Mouse (Mus musculus): ENCODE data around the gene Gm20662. TPM values are rescaled to one million over a fixed set of nuclear protein-coding genes. Genes with fewer than 3 reads are reported as not detected.

The Gm20662 gene
- total RNA-seq (2021): 1 to 10 TPM in 1 of 2 experiments, under 1 TPM in 1; 0.17 to 1.6 TPM

- no peak for DNase-seq
Measured at GRCm38 (mm10) chr9:107996049-107996448, at the start of gene Gm20662. TSS of gene Gm20662 (plus strand) at chr9:107996349.

GRCm38 (mm10) chr9:107947241-107948194, 48.6 kb upstream of the Gm20662 start:
- no peak for DNase-seq

GRCm38 (mm10) chr9:107949184-107949921, 46.8 kb upstream of the Gm20662 start:
- no peak for DNase-seq

GRCm38 (mm10) chr9:107949922-107950235, 46.3 kb upstream of the Gm20662 start, which contains the start of gene Traip:
TSS of gene Traip (plus strand) at chr9:107950136.
- DNase-seq: no peak

- peak; percentile 95 for DNase-seq
Measured at GRCm38 (mm10) chr9:107950460-107951355, 45.4 kb upstream of the Gm20662 start.

- DNase-seq: no peak
Measured at GRCm38 (mm10) chr9:107955613-107956289, 40.4 kb upstream of the Gm20662 start.

GRCm38 (mm10) chr9:107957141-107957540, 39.0 kb upstream of the Gm20662 start:
- no peak for DNase-seq

GRCm38 (mm10) chr9:107959896-107960295, 36.3 kb upstream of the Gm20662 start:
- no peak for DNase-seq

GRCm38 (mm10) chr9:107960928-107961327, 35.2 kb upstream of the Gm20662 start:
- no peak for DNase-seq

- no peak for DNase-seq
Measured at GRCm38 (mm10) chr9:107961351-107961762, 34.8 kb upstream of the Gm20662 start.

- DNase-seq: peak; percentile 47
Measured at GRCm38 (mm10) chr9:107961881-107962280, 34.3 kb upstream of the Gm20662 start.

- DNase-seq: no peak
Measured at GRCm38 (mm10) chr9:107962916-107963315, 33.2 kb upstream of the Gm20662 start.

- peak; percentile 94 for DNase-seq
Measured at GRCm38 (mm10) chr9:107963700-107964099, 32.4 kb upstream of the Gm20662 start.

- DNase-seq: no peak
Measured at GRCm38 (mm10) chr9:107964681-107965080, 31.5 kb upstream of the Gm20662 start.

- DNase-seq: no peak
Measured at GRCm38 (mm10) chr9:107966676-107967075, 29.5 kb upstream of the Gm20662 start.

GRCm38 (mm10) chr9:107967437-107967836, 28.7 kb upstream of the Gm20662 start:
- DNase-seq: no peak

- no peak for DNase-seq
Measured at GRCm38 (mm10) chr9:107968531-107968930, 27.6 kb upstream of the Gm20662 start.

GRCm38 (mm10) chr9:107970311-107970710, 25.8 kb upstream of the Gm20662 start:
- DNase-seq: no peak

- DNase-seq: no peak
Measured at GRCm38 (mm10) chr9:107971690-107972541, 24.2 kb upstream of the Gm20662 start.

GRCm38 (mm10) chr9:107974491-107975171, 21.5 kb upstream of the Gm20662 start:
- no peak for DNase-seq

Data from heart, postnatal 4 days (tissue).